Mouse (Mus musculus) heart, adult 2 months (tissue): ENCODE results near the gene Prkar2b. TPM values are rescaled to one million over a fixed set of nuclear protein-coding genes. Genes with fewer than 3 reads are reported as not detected.

Source experiments
- DNase-seq, 2 experiments: peaks; one replicate each; pipeline ENCODE4 v3.0.0; 2021
- H3K27ac ChIP-seq: fragments of 200-600 bp; 2 replicates; pipeline ENCODE4 v1.8.1; 2022
- H3K27me3 ChIP-seq: fragments of 200-500 bp; 2 replicates; pipeline ENCODE4 v1.6.1; 2012; ENCODE audit warnings: mild to moderate bottlenecking, low read length, inconsistent platforms, mixed read lengths; ENCODE audit not compliant: control insufficient read depth, insufficient read depth
- H3K36me3 ChIP-seq: fragments of 200-500 bp; 2 replicates; pipeline ENCODE4 v1.6.1; 2012; ENCODE audit warnings: low read length, inconsistent platforms; ENCODE audit not compliant: control insufficient read depth, insufficient read depth
- H3K4me1 ChIP-seq: fragments of 200-500 bp; 2 replicates; pipeline ENCODE4 v1.6.1; 2011; ENCODE audit warnings: low read length; ENCODE audit not compliant: control insufficient read depth, insufficient read depth
- H3K4me3 ChIP-seq: fragments of 200-600 bp; 2 replicates; pipeline ENCODE4 v1.8.1; 2022
- H3K79me2 ChIP-seq: fragments of 200-500 bp; replicated peaks from 2 replicates; pipeline ENCODE4 v1.6.1; 2012; ENCODE audit warnings: mild to moderate bottlenecking, inconsistent platforms, low read length, moderate library complexity, mixed read lengths; ENCODE audit not compliant: control insufficient read depth, insufficient read depth
- H3K9ac ChIP-seq: fragments of 200-500 bp; 2 replicates; pipeline ENCODE4 v1.6.1; 2012; ENCODE audit warnings: low read depth, mild to moderate bottlenecking, control low read depth, inconsistent platforms, low read length, mixed read lengths
- CTCF ChIP-seq: fragments of 200-600 bp; IDR thresholded peaks from 2 replicates; pipeline ENCODE4 v1.8.1; 2022; ENCODE audit warnings: antibody characterized with exemption, mild to moderate bottlenecking, moderate library complexity
- EP300 ChIP-seq: fragments of 200-500 bp; IDR thresholded peaks from 2 replicates; pipeline ENCODE4 v1.6.1; 2011; ENCODE audit warnings: low read depth, low read length, control low read depth; ENCODE audit not compliant: insufficient read depth
- POLR2A ChIP-seq: fragments of 200-500 bp; IDR thresholded peaks from 2 replicates; pipeline ENCODE4 v1.6.1; 2011; ENCODE audit warnings: mild to moderate bottlenecking, low read depth, low read length, control low read depth; ENCODE audit not compliant: insufficient read depth
- WGBS: fragments of 180-500 bp; shearing (Covaris S2); methylation state at CpG from one replicate; pipeline ENCODE4 v1.1.7; 2018; 5-methylcytosine and 5-hydroxymethylcytosine counted together
- intact Hi-C: fragments of 180-260 bp; cut with DNase I; formaldehyde crosslinking; loops from one replicate; pipeline ENCODE4 v1.15.1; 2025
- polyA plus RNA-seq: library from polyadenylated mRNA; depleted of rRNA; stranded (reverse); fragments of >200 nt; gene quantifications from 2 replicates; pipeline ENCODE4 v1.2.3, GENCODE M21; 2012
- total RNA-seq, 2 experiments: library from RNA; stranded (reverse); gene quantifications; 2 replicates each; pipeline ENCODE4 v1.2.3; 2021

Gene Prkar2b
- total and polyA plus RNA-seq, 3 experiments = 5.4 to 10.4 (median 7.9) TPM

DNA sequence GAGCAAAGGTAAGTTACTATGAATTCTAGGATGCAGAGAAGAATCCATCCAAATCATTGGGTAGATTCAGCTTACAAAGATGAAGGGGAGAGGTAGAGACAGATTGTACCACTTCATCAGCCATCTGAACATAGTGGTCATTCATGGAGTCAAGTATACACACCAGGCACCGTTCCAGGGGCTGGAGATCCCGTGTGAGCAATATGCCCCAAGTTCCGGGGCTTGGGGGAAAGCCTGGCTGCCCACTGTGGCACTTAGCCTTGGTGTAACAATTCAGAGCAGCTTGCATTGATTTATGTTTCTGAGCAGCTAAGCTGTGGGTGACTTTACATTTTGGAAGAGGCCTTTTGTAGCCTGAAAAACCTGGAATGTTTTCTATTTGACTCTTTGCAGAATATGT lies 24.8 kb upstream of the Prkar2b start:
- Histone ChIP-seq H3K27me3 (no peaks in the 10 kb centered on the region), H3K27ac (no peak overlapping the region), H3K4me1 (no peaks in the 10 kb centered on the region; the same call in 1 of the 2 replicates), H3K4me3 (no peak overlapping the region), H3K9ac (no peak overlapping the region), H3K79me2 (no peaks in the 10 kb centered on the region), H3K36me3 (no peaks in the 10 kb centered on the region)
- intact Hi-C loops = no loop called here
- WGBS = 74% methylated on average over 3 of the region's 3 CpGs
- no peak for TF ChIP-seq CTCF
- TF ChIP-seq POLR2A = no peak
- DNase-seq = no peak

GRCm38 (mm10) chr12:32085189-32085588 lies 24.1 kb upstream of the Prkar2b start:
- Histone ChIP-seq H3K9ac (no peak overlapping the region), H3K4me3 (no peak overlapping the region), H3K27ac (no peak overlapping the region), H3K27me3 (no peaks in the 10 kb centered on the region), H3K79me2 (no peaks in the 10 kb centered on the region), H3K36me3 (no peaks in the 10 kb centered on the region), H3K4me1 (no peaks in the 10 kb centered on the region; the same call in 1 of the 2 replicates)
- intact Hi-C loops = no loop called here
- TF ChIP-seq POLR2A = no peak
- no peak for TF ChIP-seq EP300
- TF ChIP-seq CTCF = no peak
- no peak for DNase-seq

- H3K36me3 ChIP-seq = no peaks in the 10 kb centered on the region
- H3K4me3 ChIP-seq = no peak overlapping the region
- intact Hi-C loops = no loop called here
- H3K79me2 ChIP-seq = no peaks in the 10 kb centered on the region
- no peaks in the 10 kb centered on the region for H3K27me3 ChIP-seq
- DNase-seq = no peak
- WGBS = 44% methylated on average over 5 of the region's 5 CpGs
- no peak overlapping the region for H3K9ac ChIP-seq
- H3K4me1 ChIP-seq = no peaks in the 10 kb centered on the region; the same call in 1 of the 2 replicates
- TF ChIP-seq CTCF (no peak), POLR2A (no peak), EP300 (no peak)
- H3K27ac ChIP-seq = no peak overlapping the region
These were observed 23.5 kb upstream of the Prkar2b start for GRCm38 (mm10) chr12:32084601-32085000.

DNA sequence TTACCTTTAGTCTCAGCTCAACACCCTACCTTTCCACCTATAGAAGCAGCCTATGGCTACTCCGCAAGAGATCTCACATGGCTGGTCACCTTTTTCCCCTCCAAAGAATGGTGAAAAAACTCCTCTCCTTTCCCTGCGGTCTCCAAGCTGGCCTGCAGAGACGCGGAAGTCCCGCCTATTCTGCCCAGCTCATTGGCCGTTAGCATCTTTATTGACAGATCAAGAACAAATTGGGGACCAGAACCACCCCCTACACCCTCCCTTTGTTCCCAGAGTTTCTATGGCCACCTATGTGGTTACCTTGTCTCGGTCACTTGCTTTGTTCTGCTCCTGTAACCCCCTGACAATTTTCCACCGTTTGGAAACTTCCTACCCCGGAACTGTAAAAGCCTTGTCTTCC lies 19.6 kb upstream of the Prkar2b start:
- H3K4me1 ChIP-seq = no peaks in the 10 kb centered on the region
- no peak overlapping the region for H3K9ac ChIP-seq
- DNase-seq = no peak
- H3K36me3 ChIP-seq = no peaks in the 10 kb centered on the region
- H3K27me3 ChIP-seq = no peaks in the 10 kb centered on the region
- intact Hi-C loops = no loop called here
- H3K79me2 ChIP-seq = no peaks in the 10 kb centered on the region
- TF ChIP-seq CTCF (no peak), POLR2A (no peak), EP300 (no peak)
- no peak overlapping the region for H3K27ac ChIP-seq
- H3K4me3 ChIP-seq = no peak overlapping the region
- 82% methylated on average over 9 of the region's 9 CpGs for WGBS

- Histone ChIP-seq H3K4me3 (no peak overlapping the region), H3K27me3 (no peaks in the 10 kb centered on the region), H3K36me3 (no peaks in the 10 kb centered on the region), H3K9ac (no peak overlapping the region), H3K4me1 (no peaks in the 10 kb centered on the region), H3K79me2 (no peaks in the 10 kb centered on the region), H3K27ac (no peak overlapping the region)
- intact Hi-C loops = no loop called here
- 98% methylated on average over 6 of the region's 6 CpGs for WGBS
- no peak for DNase-seq
- no peak for TF ChIP-seq CTCF
- no peak for TF ChIP-seq POLR2A
- no peak for TF ChIP-seq EP300
These were observed 16.3 kb upstream of the Prkar2b start for GRCm38 (mm10) chr12:32077403-32077802.

- Histone ChIP-seq H3K4me3 (no peak overlapping the region), H3K36me3 (no peaks in the 10 kb centered on the region), H3K4me1 (no peaks in the 10 kb centered on the region), H3K9ac (no peak overlapping the region), H3K27ac (no peak overlapping the region), H3K27me3 (no peaks in the 10 kb centered on the region), H3K79me2 (no peaks in the 10 kb centered on the region)
- intact Hi-C loops = no loop called here
- no peak for DNase-seq
- no peak for TF ChIP-seq CTCF
- no peak for TF ChIP-seq EP300
- no peak for TF ChIP-seq POLR2A
- WGBS = 67% methylated on average over 10 of the region's 10 CpGs
These were observed 15.0 kb upstream of the Prkar2b start for GRCm38 (mm10) chr12:32075831-32076715.
